Mouse (Mus musculus) neural tube, embryonic 12.5 days (tissue): ENCODE data around the gene Mmrn2. TPM values are rescaled to one million over a fixed set of nuclear protein-coding genes. Genes with fewer than 3 reads are reported as not detected.

ENCODE experiments used
- ATAC-seq: fragments of 200-750 bp; cut with Nextera tagmentation; 2 replicates; pipeline ENCODE4 v1.8.0; 2017; ENCODE audit warnings: low read depth, mild to moderate bottlenecking, moderate TSS enrichment, moderate library complexity; ENCODE audit not compliant: low FRiP score
- H3K27ac ChIP-seq: fragments of 300-500 bp; sonication (generic); 2 replicates; pipeline ENCODE4 v1.5.1; 2016
- H3K27me3 ChIP-seq: fragments of 300-500 bp; sonication (generic); replicated peaks from 2 replicates; pipeline ENCODE4 v1.6.1; 2016; ENCODE audit warnings: mild to moderate bottlenecking
- H3K36me3 ChIP-seq: fragments of 300-500 bp; sonication (generic); 2 replicates; pipeline ENCODE4 v1.6.1; 2016; ENCODE audit warnings: mild to moderate bottlenecking
- H3K4me1 ChIP-seq: fragments of 300-500 bp; sonication (generic); 2 replicates; pipeline ENCODE4 v1.6.1; 2016
- H3K4me2 ChIP-seq: fragments of 300-500 bp; sonication (generic); replicated peaks from 2 replicates; pipeline ENCODE4 v1.6.1; 2016; ENCODE audit warnings: mild to moderate bottlenecking
- H3K4me3 ChIP-seq: fragments of 300-500 bp; sonication (generic); 2 replicates; pipeline ENCODE4 v1.5.1; 2016
- H3K9ac ChIP-seq: fragments of 300-500 bp; sonication (generic); 2 replicates; pipeline ENCODE4 v1.6.1; 2016; ENCODE audit warnings: mild to moderate bottlenecking
- H3K9me3 ChIP-seq: fragments of 300-500 bp; sonication (generic); 2 replicates; pipeline ENCODE4 v1.6.1; 2016; ENCODE audit warnings: mild to moderate bottlenecking
- WGBS: fragments of 180-500 bp; shearing (Covaris S2); methylation state at CpG from one replicate; pipeline ENCODE4 v1.1.7; 2016; 5-methylcytosine and 5-hydroxymethylcytosine counted together
- polyA plus RNA-seq: library from polyadenylated mRNA; unstranded; fragments of >200 nt; fragmentation: Nextera tagmentation; extraction: Ambion mirVana; gene quantifications from 2 replicates; pipeline ENCODE4 v1.2.1, GENCODE M21; 2016

Gene Mmrn2
- 7.8 and 8.2 TPM in 2 replicates for polyA plus RNA-seq

DNA sequence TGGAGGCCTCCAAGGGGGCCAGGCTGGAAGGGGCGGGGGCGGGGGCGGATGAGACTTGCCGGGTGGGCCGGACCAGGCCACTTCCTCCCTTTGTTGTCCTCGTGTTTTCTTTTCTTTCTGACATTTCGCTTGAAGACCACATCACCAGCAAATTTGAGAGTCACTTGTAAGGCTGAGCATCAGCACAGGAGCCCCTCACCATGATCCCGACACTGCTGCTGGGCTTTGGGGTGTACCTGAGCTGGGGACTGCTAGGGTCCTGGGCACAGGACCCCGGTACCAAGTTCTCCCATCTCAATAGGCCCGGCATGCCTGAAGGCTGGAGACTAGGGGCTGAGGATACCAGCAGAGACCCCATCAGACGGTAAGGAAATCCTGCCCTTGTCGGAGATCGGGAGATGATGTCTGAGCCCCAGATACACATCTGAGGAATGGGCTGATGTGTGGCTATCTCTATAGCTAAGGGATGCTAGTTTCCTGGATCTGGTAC lies at the start of gene Mmrn2:
Gene Mmrn2, plus strand, starts transcription at position 51 of the 490 bp plus-strand sequence.
- H3K9me3 ChIP-seq: no peaks in the 10 kb centered on the region
- peaks cover 17% of the 10 kb centered on the region for H3K4me1 ChIP-seq
- H3K9ac ChIP-seq: 0 out of 2 replicates have a peak within 1 kb of the TSS, but pooled peaks have one; percentile 3

DNA sequence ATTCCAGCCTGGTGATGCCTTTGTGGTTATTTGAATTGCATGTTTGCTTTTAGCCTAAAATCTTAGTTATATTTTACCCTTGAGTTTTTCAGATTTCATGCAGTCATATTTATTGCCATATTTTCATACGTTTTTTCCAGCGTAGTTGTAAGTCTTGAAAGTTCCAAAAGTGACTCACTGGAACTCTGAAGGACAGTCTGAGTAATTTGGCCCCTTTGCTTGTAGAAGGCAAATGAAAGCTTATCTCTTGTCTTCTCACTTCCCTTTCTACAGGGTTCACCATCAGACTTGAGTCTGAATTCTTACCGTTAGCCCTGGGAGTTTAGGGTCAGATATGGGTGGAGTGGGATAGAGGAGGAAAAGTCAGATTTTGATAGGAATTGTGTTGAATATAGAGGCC lies 48.7 kb upstream of the Mmrn2 start:
- Histone ChIP-seq H3K27ac (no peak overlapping the region), H3K9ac (no peak overlapping the region), H3K4me3 (no peak overlapping the region), H3K27me3 (no peaks in the 10 kb centered on the region), H3K4me2 (no peak overlapping the region), H3K9me3 (no peaks in the 10 kb centered on the region), H3K36me3 (peaks cover 61% of the 10 kb centered on the region), H3K4me1 (no peaks in the 10 kb centered on the region)
- no peak for ATAC-seq
- 91% methylated on average over 3 of the region's 3 CpGs for WGBS

More for the DNA sequence above, at the start of gene Mmrn2:
- H3K4me3 ChIP-seq: 0 out of 2 replicates have a peak within 1 kb of the TSS, but pooled peaks have one; percentile 2
- H3K4me2 ChIP-seq: peak within 1 kb of the TSS; percentile 38
- ATAC-seq: no peak
- H3K27me3 ChIP-seq: no peaks in the 10 kb centered on the region
- H3K27ac ChIP-seq: no peak within 1 kb of the TSS
- H3K36me3 ChIP-seq: no peaks in the 10 kb centered on the region
- WGBS: 81% methylated on average over 13 of the region's 13 CpGs

DNA sequence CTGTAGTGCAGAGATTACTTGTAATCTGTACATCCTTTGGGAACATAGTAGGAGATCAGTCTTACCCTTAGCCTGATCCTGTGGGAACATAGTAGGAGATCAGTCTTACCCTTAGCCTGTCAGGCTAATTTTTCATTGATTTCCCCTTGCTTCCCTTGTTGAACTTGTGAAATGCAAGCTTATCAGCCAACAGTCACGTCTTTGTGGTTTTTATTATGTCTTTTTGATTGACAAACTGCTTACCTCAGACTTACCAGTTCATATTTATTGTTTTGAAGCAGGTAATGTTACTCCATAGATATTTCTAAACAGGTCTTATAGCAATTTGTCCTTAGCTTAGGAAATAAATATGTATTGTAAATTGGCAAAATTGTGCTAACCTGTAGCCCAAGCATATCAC lies 47.6 kb upstream of the Mmrn2 start:
- no peak for ATAC-seq
- no peak overlapping the region for H3K9ac ChIP-seq
- H3K27ac ChIP-seq: no peak overlapping the region
- H3K36me3 ChIP-seq: peaks cover 66% of the 10 kb centered on the region
- H3K27me3 ChIP-seq: no peaks in the 10 kb centered on the region
- H3K4me1 ChIP-seq: no peaks in the 10 kb centered on the region
- no peaks in the 10 kb centered on the region for H3K9me3 ChIP-seq
- H3K4me3 ChIP-seq: no peak overlapping the region
- WGBS: 87% methylated on average over 1 of the region's 1 CpGs
- H3K4me2 ChIP-seq: no peak overlapping the region

DNA sequence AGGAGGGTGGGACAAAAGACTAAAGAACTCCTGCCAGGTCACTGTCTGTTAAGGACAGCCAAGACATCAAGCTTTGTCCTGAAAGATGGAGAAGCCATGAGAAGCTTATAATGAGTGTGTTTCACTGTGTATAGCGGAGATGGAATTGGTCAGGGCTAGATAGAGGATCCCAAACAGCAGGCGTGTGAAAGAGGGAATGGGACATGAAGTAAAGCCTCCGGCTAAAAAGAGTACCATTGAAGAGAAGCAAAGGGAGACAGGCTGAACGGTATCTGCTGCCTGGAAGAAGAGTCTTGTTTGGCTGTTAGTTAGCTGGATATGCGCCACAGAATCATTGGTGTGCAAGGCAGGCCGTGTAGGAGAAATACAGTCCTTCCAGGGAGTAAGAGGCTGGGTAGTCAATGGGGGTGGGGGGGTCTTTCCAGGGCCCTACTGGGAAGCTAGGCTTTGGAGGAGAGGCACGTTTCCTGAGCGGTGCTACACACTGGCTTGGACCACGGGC lies 44.6 kb upstream of the Mmrn2 start:
- Histone ChIP-seq H3K4me1 (no peaks in the 10 kb centered on the region), H3K27ac (no peak overlapping the region), H3K9ac (no peak overlapping the region), H3K36me3 (peaks cover 72% of the 10 kb centered on the region), H3K4me2 (no peak overlapping the region), H3K27me3 (no peaks in the 10 kb centered on the region), H3K4me3 (no peak overlapping the region), H3K9me3 (no peaks in the 10 kb centered on the region)
- ATAC-seq: no peak
- 86% methylated on average over 9 of the region's 9 CpGs for WGBS

DNA sequence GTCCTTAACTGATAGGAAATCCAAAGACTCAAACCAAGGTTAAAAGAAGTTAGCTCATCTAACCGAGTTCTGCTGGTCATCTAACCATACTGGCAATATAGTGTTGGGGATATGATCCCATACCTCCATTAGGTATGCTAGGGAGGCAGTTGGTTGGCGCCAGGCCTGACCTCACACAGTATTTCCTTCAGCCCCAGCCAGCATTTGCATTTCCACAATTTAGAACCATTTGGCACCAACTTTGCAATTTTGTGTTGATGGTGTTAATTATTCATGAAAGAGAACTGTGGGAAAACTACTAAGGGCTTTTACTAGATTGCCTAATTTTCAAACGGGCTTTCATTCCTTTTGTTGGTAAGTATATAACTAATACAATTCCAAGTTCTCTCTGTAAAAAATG lies 43.4 kb upstream of the Mmrn2 start:
- no peak for ATAC-seq
- no peak overlapping the region for H3K27ac ChIP-seq
- WGBS: 83% methylated on average over 3 of the region's 3 CpGs
- H3K4me2 ChIP-seq: no peak overlapping the region
- no peaks in the 10 kb centered on the region for H3K4me1 ChIP-seq
- H3K9ac ChIP-seq: no peak overlapping the region
- H3K4me3 ChIP-seq: no peak overlapping the region
- no peaks in the 10 kb centered on the region for H3K27me3 ChIP-seq
- no peaks in the 10 kb centered on the region for H3K9me3 ChIP-seq
- peaks cover 76% of the 10 kb centered on the region for H3K36me3 ChIP-seq

DNA sequence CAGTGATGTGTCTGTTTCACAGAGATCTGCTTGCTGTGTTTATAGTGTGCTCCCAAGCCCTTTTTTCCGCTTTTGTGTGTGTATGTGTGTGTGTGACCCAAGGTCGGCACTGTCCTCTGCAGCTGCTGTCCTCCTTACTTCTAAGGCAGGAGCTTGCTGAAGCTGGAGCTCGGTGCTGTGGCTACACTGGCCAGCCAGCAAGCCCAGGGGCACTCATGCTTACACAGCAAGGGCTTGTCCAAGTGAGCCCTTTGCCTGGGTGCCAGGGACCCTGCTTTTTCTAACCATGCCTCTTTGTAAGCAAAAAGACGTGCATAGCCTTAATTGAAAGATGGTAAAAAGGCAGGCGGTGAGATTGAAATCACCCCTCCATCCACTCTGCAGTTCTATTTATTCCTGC lies 42.8 kb upstream of the Mmrn2 start:
- 88% methylated on average over 5 of the region's 5 CpGs for WGBS
- Histone ChIP-seq H3K4me1 (no peaks in the 10 kb centered on the region), H3K9me3 (no peaks in the 10 kb centered on the region), H3K27ac (no peak overlapping the region), H3K27me3 (no peaks in the 10 kb centered on the region), H3K4me3 (no peak overlapping the region), H3K4me2 (no peak overlapping the region), H3K36me3 (peaks cover 81% of the 10 kb centered on the region), H3K9ac (no peak overlapping the region)
- no peak for ATAC-seq

DNA sequence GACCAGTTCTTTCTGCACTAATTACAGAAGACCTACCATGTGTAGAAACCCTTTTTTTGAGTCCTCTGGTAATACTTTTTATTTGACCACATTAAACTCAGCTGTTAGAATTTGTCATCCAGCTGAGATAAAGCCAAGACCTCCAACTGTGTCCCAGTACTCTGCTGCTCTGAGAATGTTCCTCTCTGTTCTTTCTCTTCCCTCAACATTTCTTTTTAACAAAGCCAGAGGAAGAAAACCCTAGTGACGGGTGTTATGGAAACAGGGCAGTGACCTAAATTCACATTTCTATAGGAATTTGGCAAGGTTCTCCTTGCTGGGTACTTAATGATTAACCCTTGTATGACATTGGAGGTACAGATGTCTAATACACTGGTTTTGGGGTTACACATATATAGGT lies 35.8 kb upstream of the Mmrn2 start:
- peaks cover 83% of the 10 kb centered on the region for H3K36me3 ChIP-seq
- H3K27ac ChIP-seq: no peak overlapping the region
- 63% methylated on average over 1 of the region's 1 CpGs for WGBS
- H3K9me3 ChIP-seq: no peaks in the 10 kb centered on the region
- no peak overlapping the region for H3K4me2 ChIP-seq
- ATAC-seq: no peak
- H3K9ac ChIP-seq: no peak overlapping the region
- no peaks in the 10 kb centered on the region for H3K27me3 ChIP-seq
- H3K4me1 ChIP-seq: no peaks in the 10 kb centered on the region
- H3K4me3 ChIP-seq: no peak overlapping the region

DNA sequence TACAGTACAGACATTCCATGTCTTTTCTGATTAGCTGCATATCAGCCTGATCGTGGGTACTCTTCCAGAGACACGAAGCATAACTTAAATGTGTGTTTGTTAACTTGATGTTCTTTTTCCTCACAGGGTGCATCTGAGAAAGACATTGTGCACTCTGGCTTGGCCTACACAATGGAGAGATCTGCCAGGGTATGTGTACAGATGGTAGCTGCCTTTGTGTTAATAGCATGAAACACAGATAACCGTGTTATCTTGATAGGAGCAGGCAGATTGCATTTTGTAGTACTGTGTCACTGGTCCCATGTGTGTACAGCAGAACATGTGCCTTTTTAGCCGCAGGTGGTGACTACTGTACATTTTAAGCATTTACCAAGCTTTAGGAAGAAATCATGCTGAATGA lies 33.3 kb upstream of the Mmrn2 start:
- Histone ChIP-seq H3K4me1 (no peaks in the 10 kb centered on the region), H3K27ac (no peak overlapping the region), H3K9ac (no peak overlapping the region), H3K27me3 (no peaks in the 10 kb centered on the region), H3K9me3 (no peaks in the 10 kb centered on the region), H3K4me2 (no peak overlapping the region), H3K36me3 (peaks cover 60% of the 10 kb centered on the region), H3K4me3 (no peak overlapping the region)
- no peak for ATAC-seq
- 90% methylated on average over 4 of the region's 4 CpGs for WGBS

DNA sequence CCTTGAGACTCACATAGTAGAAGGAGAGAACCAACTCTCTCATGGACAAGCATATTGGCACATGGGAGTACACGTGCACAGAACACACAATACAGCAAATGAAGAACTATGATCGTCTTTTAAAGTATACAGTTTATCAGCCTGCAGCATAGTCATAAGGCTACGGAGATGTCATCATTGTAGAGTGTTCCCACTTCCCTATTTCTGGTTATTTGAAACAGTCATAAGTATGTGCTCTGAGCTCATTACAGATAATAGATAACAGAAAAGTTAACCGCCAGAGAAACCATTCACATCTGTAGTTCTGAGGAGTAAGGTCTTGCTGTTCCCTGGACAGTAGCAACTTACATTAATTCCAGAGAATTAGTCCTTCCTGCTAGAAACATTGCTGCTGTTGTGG lies 32.2 kb upstream of the Mmrn2 start:
- WGBS: 95% methylated on average over 4 of the region's 4 CpGs
- no peak for ATAC-seq
- Histone ChIP-seq H3K4me3 (no peak overlapping the region), H3K4me1 (no peaks in the 10 kb centered on the region), H3K27ac (no peak overlapping the region), H3K27me3 (no peaks in the 10 kb centered on the region), H3K36me3 (peaks cover 50% of the 10 kb centered on the region), H3K9me3 (no peaks in the 10 kb centered on the region), H3K9ac (no peak overlapping the region), H3K4me2 (no peak overlapping the region)

DNA sequence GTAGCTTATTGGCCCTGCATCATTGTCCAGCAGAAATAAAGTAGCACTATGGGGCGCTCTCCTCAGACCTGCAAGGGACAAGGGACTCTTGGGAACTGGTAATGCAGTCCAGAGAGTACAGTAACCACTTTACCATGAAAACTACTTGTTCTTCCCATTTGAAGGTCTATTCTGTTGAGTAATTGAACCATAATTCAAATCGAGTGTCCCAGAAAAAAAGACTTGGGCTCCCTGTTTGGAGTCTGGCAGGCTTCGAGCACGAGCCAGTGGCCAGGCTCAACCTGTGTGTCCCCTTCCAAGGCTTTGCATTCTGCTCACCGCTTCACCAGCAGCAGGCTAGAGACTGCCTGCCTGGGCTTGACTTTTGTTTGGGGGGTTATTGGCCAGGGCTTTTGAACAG lies 30.9 kb upstream of the Mmrn2 start:
- no peaks in the 10 kb centered on the region for H3K9me3 ChIP-seq
- H3K4me2 ChIP-seq: no peak overlapping the region
- H3K27ac ChIP-seq: no peak overlapping the region
- no peak overlapping the region for H3K9ac ChIP-seq
- no peaks in the 10 kb centered on the region for H3K4me1 ChIP-seq
- peaks cover 42% of the 10 kb centered on the region for H3K36me3 ChIP-seq
- no peak overlapping the region for H3K4me3 ChIP-seq
- WGBS: 84% methylated on average over 5 of the region's 5 CpGs
- H3K27me3 ChIP-seq: no peaks in the 10 kb centered on the region
- ATAC-seq: no peak

DNA sequence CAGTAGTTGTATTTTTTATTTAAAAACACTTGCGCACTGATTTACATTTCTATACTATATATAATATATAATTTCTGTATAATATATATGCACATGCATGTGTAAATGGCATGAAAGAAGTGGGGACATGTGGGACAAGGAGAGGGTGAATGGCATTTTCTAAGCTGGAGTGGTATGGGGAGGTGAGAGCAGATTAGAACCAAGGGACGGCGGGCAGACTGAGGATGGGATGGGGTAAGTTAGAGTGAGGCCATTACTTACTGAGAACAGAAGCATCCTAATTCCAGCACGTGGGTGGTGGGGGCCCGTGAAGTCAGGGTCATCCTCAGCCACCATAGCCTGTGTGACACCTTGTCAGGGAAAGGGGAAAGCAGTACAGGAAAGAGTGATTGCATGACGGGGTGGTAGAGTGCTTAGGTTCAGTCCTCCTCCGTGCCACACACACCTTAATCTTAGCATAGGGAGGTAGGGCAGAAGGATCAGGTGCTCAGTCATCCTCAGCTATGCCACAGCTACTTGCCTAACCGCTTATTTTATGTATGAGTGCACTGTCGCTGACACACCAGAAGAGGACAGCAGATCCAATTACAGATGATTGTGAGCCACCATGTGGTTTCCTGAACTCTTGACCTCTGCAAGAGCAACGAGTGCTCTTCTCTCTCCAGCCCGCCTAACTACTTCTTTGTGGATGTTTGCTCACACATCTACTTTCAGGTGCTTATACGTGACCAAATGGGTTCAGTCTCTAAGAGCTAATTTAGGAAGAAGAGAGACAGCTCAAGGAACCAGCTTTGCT lies 29.3 kb upstream of the Mmrn2 start:
- Histone ChIP-seq H3K9ac (no peak overlapping the region), H3K4me3 (no peak overlapping the region), H3K4me1 (no peaks in the 10 kb centered on the region), H3K27me3 (no peaks in the 10 kb centered on the region), H3K36me3 (peaks cover 29% of the 10 kb centered on the region), H3K9me3 (no peaks in the 10 kb centered on the region), H3K4me2 (no peak overlapping the region), H3K27ac (no peak overlapping the region)
- WGBS: 54% methylated on average over 12 of the region's 12 CpGs
- 0 out of 2 replicates have a peak, but pooled peaks have one; percentile 33 for ATAC-seq

DNA sequence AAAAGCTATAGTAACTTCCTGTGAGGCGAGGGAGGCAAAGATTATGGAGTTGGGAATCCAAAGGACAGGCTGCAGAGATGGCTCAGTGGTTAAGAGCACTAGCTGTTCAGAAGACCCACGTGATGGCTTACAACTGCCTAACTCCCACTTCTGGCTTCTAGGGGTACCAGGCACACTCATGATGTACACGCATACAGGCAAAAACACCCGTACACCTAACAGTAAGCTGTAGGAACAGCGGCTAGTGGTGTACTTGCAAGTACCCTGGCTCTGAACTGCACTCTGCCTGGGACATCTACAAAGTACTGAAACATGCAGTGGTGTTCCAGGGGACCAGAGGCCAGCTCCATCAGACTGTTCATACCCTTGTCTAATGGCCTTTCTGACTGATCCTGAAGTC lies 28.2 kb upstream of the Mmrn2 start:
- no peak overlapping the region for H3K4me2 ChIP-seq

DNA sequence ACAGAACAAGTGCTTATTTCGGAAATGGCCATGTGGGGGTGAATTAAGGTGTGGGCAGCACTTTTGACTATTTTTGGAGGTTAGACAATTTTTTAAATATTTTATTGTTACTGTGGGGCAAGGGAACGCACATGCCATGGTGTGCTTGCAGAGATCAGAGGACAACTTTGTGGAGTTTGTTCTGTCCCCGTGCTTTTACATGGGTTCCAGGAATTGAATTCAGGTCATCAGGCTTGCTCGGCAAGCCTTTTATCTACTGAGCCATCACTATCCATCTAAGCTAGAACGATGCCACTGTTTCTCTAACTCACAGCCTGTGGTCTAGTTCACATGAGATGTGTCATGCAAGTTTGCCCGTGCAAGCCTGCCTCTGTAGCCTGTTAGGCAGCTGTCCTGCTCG lies 27.0 kb upstream of the Mmrn2 start:
- Histone ChIP-seq H3K36me3 (peaks cover 9% of the 10 kb centered on the region; the same call in 1 of the 2 replicates), H3K9ac (no peak overlapping the region), H3K9me3 (no peaks in the 10 kb centered on the region), H3K27ac (no peak overlapping the region), H3K4me2 (no peak overlapping the region), H3K27me3 (no peaks in the 10 kb centered on the region), H3K4me1 (no peaks in the 10 kb centered on the region), H3K4me3 (no peak overlapping the region)
- 85% methylated on average over 7 of the region's 7 CpGs for WGBS
- ATAC-seq: no peak

More for the DNA sequence above, 28.2 kb upstream of the Mmrn2 start:
- peaks cover 21% of the 10 kb centered on the region for H3K36me3 ChIP-seq
- H3K9ac ChIP-seq: no peak overlapping the region
- ATAC-seq: no peak
- H3K4me1 ChIP-seq: no peaks in the 10 kb centered on the region
- no peaks in the 10 kb centered on the region for H3K9me3 ChIP-seq
- no peak overlapping the region for H3K4me3 ChIP-seq
- H3K27ac ChIP-seq: no peak overlapping the region
- no peaks in the 10 kb centered on the region for H3K27me3 ChIP-seq
- WGBS: 96% methylated on average over 5 of the region's 5 CpGs
